Mouse (Mus musculus): Measurements from ENCODE around the gene Gm45799.

Gm45799 gene

DNA sequence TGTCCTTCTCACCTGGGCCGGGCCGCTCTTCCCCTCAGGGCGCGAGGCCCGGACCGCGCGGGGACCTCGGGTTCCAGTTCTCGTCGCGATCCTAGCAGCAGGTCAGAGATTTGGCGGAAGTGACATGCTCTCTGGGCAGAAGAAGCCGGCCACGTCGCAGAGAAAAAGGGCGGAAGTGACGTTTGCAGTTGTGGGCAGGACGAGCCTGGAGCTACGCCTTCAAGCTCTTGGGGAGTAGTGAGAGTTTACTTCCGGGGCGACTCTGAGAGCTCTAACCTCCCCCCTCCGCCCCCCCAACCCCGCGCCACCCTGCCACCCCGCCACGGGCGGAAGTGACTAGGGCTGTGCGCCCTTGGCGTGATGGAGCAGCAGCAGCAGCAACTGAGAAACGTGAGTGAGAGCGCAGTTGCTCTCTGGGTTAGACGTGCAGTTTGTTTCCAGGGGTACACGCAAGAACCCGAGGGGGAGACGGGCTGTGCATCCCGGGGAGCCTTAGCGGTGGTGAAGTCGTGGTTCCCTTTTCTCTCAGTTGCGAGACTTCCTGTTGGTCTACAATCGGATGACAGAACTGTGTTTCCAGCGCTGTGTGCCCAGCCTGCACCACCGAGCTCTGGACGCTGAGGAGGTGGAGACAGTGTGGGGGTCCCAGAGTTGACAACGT lies at the start of gene Gm45799, which contains the start of gene Arfip2:
Gm45799 (plus strand) TSS at position 320 of the 661 bp plus-strand sequence.
Arfip2 (minus strand) TSS at position 184 of the 661 bp plus-strand sequence.
- peak; percentile 98 for DNase-seq (ENCODE audit: low spot score)

- peak; percentile 77 for DNase-seq (ENCODE audit: low spot score)
Observed at GRCm38 (mm10) chr7:105602860-105603623, 37.3 kb upstream of the Gm45799 start.

DNA sequence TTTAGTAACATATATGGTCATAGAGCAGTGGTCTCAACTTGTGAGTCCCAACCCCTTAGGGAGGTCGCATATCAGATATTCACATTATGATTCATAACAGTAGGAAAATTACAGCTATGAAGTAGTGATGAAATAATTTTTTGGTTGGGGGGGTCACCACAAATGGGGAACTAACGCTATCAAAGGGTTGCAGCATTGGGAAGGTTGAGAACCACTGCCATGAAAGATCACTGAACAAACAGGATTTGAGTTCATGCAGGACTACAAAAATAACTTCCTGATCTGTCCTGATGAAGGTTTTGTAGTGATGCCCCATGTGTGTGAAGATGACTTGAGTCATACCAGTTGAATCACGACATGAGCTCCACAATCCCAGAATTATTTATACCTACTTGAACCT lies 31.9 kb upstream of the Gm45799 start:
- no peak for DNase-seq (ENCODE audit: low spot score)

GRCm38 (mm10) chr7:105611767-105612166 lies 28.6 kb upstream of the Gm45799 start:
- no peak for DNase-seq (ENCODE audit: low spot score)

- DNase-seq (ENCODE audit: low spot score): no peak
Observed at GRCm38 (mm10) chr7:105614400-105614799, 26.0 kb upstream of the Gm45799 start.

DNA sequence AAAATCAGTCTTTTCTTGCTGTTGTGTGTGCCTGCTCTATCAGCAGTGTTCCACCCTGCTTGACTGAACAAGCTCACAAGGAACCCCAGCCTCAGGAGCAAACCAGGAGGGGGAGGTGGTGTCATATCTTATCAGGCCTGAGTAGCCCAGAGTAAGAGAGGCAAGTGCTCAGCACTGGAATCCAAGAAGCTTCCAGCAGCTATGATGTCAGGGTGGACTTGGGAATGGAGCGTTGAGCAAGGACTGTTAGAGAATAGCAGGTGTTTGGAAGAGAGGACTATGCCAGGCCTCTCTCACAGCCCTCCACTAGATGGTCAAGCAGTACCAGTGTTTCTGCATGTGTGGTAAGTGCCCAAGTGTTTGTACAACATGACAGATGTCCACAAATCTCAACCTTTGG lies 24.6 kb upstream of the Gm45799 start:
- DNase-seq (ENCODE audit: low spot score): no peak

GRCm38 (mm10) chr7:105616561-105616960 lies 23.8 kb upstream of the Gm45799 start:
- no peak for DNase-seq (ENCODE audit: low spot score)

DNA sequence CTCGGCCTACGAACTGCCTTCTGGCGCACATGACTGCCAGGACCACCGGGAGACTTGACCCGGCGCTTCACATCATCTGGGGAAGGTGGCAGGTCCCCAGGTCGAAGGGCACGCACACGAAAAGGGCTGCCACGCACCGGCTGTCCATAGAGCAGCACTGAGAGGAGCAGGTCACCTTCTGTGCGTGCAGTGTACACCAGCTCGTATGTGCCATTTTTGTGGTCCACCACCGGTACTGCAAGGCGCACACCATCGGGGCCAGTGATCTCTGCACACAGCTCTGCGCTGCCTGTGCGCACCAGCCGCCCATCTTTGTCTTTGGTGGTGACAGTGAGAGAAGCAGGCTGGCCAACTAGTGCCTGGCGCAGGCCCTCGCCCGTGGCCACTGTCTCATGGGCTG lies 22.5 kb upstream of the Gm45799 start:
- DNase-seq (ENCODE audit: low spot score): no peak

GRCm38 (mm10) chr7:105619701-105620100 lies 20.7 kb upstream of the Gm45799 start:
- DNase-seq (ENCODE audit: low spot score): no peak

DNA sequence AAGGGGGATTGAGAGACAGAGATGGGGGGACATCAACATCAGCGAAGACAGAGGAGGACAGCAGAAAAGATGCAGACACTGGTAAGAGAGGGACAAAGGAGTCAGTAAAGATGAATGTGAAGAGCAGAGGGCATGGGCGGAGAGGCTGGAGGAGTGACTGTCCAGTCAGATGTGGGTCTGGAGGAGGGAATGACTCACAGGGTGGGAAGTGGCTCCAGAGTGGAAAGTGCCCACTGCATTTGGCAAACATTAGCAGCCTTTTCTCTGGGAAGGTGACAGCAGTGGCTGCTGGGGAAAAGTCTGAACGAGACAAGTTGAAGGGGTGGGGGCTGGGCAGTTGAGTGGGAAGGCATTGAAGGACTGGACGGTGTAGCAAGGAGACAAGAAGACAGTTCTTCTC lies 19.3 kb upstream of the Gm45799 start:
- no peak for DNase-seq (ENCODE audit: low spot score)

GRCm38 (mm10) chr7:105621646-105622292 lies 18.6 kb upstream of the Gm45799 start:
- DNase-seq (ENCODE audit: low spot score): no peak

DNA sequence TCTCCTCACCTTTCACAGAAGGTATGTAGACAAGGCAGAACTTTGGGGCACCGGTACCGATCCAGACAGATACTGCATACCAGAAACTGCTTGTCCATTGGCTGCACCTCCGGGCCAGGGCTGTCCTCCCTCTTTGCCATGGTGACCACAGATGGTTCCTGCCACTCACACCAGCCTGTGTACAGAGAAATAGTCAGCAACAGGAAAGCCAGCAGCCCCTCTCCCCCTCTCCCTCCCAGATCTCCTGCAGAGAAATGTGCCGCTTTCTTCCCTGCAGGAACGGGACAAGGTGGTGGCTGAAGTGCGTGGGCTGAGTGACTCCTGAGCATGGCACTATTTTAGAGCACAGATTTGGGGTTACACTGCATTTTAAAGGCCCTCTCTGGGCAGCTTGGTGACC lies 15.0 kb upstream of the Gm45799 start:
- no peak for DNase-seq (ENCODE audit: low spot score)

DNA sequence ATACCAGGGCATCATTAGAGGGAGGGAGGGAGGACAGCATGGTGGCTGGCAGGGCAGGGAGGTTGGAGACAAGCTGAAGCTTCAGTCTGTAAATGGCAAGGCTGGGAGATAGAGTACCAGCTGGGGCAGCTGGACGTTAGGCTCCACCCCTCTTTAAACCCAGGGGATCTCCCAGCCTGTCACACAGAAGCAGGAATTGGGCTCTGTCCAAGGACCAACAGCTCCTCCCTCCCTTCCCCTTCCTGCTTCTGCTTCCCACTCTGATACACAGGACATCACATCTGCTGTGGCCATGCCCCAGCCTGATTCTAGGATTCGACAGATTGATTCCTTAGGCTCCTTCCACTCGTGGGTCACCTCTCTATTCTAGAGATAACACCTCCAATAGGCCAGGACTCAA lies 11.7 kb upstream of the Gm45799 start:
- DNase-seq (ENCODE audit: low spot score): peak; percentile 76

GRCm38 (mm10) chr7:105632551-105632972 lies 7.8 kb upstream of the Gm45799 start:
- no peak for DNase-seq (ENCODE audit: low spot score)

- peak; percentile 88 for DNase-seq (ENCODE audit: low spot score)
Observed at GRCm38 (mm10) chr7:105633127-105633800, 7.1 kb upstream of the Gm45799 start, which contains the start of gene Trim3. TSS of gene Trim3 (minus strand) at chr7:105633571.

GRCm38 (mm10) chr7:105633801-105634135 lies 6.6 kb upstream of the Gm45799 start:
- no peak for DNase-seq (ENCODE audit: low spot score)

GRCm38 (mm10) chr7:105634272-105634920 lies 6.0 kb upstream of the Gm45799 start:
- DNase-seq (ENCODE audit: low spot score): no peak

DNA sequence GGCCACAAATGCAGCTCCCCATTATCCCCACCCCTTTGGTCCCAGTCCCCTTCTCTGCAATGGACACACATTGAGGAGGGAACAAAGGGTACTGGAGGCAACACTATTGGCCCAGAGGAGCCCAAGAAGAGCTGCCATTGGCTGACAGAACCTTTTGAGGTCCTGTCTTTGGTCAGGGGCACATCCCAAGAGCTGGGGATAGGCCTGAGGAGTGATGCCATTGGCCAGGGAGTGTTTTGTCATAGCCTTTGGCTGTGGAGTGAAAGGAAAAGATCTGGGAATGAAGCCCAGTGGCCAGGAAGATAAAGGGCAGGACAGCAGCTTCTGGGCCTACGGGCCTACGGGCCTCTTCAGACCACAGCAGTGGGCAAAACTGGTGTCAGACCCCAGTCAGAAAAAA lies 4.6 kb upstream of the Gm45799 start:
- DNase-seq (ENCODE audit: low spot score): no peak

DNA sequence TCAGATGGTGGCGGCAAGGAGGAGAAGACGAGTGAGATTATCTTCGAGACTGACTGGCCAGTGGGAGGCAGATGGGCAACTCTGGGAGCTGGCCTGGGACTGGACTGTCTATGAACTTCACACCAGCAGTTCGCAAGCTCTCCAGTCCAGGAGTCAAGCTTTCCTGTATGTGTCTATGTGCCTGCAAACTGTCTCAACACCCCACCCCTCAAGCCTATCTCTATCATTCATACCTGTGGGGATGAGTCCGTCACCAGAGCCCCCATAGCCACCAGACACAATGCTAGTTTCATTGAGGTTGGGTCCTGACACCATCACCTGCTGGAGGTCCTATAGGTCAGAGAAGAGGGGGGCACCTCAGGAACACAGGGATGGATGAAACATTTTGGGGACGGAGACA lies 1.6 kb upstream of the Gm45799 start:
- DNase-seq (ENCODE audit: low spot score): no peak

DNA sequence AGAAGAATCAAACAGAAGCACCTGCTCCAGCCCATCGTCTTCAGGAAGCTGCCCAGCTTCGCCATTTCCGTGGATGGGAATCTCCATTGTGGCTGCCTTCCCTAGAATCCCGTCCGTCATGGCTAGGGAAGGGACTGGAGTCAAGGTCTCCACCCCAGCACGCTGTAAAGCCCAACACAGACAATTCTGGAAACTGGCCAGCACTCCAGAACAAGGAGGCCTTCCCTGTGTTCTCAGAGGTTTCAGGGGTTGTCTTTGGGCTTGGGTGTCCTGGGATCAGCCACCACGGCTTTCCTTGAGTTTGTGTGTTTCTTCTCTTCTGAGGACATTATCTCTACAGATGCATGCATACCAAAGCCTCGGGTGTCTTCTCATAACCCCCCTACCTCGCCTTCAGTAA lies 1.0 kb upstream of the Gm45799 start:
- DNase-seq (ENCODE audit: low spot score): no peak

GRCm38 (mm10) chr7:105639756-105640155 lies 596 bp upstream of the Gm45799 start, which contains the start of gene Timm10b:
TSS of gene Timm10b (plus strand) at chr7:105640056.
- no peak for DNase-seq (ENCODE audit: low spot score)

- no peak for DNase-seq (ENCODE audit: low spot score)
Observed at GRCm38 (mm10) chr7:105640894-105641255, 523 bp downstream of the Gm45799 start.

Data from layer of hippocampus, adult 11-12 months (tissue).